Mouse (Mus musculus) layer of hippocampus, adult 8-10 months (tissue): ENCODE results near the gene Cux2. TPM values are rescaled to one million over a fixed set of nuclear protein-coding genes. Genes with fewer than 3 reads are reported as not detected.

Source experiments
- DNase-seq, 2 experiments: peaks; one replicate each; pipeline ENCODE4 v3.0.0; 2022; ENCODE audit warnings: low spot score in 2 of 2
- total RNA-seq, 4 experiments: library from RNA; stranded (reverse); gene quantifications; 2 replicates each; pipeline ENCODE4 v1.2.4; 2022

The Cux2 gene
- total RNA-seq: 10 to 100 TPM; 41.0 to 48.6 (median 45.2) TPM

DNA sequence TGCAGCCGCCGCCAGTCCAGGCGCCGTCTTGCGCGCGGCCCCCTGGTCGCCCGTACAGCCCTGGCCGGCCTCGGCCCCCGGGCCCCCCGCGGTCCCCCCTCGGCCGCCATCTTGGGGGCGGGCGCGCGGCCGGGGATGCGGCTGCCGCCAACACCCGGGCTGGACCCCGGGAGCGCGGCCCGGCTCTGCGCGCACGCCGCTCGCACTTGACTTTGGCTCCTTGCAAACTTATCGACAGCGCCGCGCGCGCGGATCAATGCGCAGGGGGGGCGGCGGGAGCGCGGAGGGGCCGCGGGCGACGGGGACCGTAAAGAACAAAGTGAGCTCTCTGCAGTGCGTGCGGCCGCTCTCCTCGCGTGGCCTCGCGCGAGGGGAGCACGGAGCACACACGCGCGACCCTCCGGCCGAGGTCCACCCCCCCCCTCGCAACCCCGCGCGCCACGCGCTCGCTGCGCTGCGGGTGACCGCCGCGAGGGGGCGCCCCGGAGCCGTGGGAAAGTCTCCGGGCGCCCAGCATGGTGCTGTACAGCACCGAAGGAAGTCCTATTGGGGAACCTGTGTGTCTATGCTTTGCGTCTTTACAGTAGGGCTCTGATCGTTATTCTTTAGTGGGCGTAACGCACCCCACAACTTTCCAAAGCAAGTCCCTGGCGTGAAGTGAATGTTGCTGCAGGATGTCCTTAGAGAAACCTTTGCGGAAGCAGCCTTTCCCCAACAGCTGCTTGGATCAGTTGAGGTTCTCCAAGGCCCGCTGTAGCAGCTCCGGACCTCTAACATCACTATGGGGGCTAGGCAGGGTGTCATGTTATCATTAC, at the start of gene Cux2:
TSS of gene Cux2 (minus strand) at position 86 of the 815 bp plus-strand sequence.
- peak in 1 of 2 experiments; percentile 50 for DNase-seq

DNA sequence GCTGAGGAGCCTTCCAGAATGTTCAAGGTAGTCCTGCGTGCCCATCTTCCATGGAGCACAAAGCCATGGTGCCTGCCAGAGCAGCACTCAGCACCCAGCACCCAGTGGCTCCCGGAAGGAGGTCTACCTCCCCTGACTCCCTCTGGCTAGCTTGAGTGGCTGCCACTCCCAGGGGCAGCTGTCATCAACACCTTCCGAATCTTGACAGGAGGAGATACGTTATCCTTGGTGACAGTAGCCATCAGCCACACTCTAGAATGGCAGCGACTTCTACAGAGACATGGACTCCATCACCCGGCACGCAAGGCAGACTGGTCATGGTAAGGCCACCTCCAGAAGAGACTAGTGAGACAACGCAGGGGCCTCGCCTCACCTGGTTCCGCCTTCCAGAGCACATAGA, 44.5 kb upstream of the Cux2 start:
- no peak for DNase-seq

DNA sequence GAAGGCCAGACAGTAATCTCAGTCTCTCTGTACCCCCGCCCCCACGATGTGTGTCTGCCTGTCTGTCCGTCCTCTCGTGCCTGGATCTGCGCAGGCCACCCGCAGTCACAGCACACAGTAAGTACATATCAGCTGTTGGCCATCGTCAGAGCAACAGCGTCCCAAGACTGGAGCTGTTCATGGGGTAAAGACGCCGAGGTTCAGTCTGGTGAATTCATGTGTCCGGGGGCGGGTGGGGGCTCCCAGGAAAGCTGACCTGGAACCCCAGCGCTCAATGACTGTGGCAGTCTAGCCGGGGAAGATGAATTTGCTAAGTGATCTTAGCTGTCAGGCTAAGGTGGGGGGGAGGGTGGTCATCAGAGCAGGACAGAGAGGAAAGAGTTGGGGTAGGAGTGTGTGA, 43.8 kb upstream of the Cux2 start:
- no peak for DNase-seq

DNA sequence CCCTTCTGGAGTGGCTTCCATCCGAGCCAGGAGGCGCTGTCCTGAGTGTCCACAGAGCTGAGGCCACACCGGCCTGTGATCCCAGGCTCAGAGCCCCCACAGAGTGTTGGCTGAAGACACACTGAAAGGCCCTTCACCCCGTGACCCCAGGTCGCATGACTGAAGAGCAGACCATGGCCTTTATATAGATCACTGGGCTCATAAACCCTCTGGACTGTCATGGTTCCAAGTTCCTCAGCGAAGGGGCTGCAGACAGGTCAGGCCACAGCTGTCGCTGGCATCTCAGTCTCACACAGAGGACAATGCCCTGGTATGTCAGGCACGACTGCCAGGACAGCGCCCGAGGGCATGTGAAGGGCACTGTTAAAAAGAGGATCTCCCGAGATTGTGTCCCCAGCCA, 42.9 kb upstream of the Cux2 start:
- no peak for DNase-seq

DNA sequence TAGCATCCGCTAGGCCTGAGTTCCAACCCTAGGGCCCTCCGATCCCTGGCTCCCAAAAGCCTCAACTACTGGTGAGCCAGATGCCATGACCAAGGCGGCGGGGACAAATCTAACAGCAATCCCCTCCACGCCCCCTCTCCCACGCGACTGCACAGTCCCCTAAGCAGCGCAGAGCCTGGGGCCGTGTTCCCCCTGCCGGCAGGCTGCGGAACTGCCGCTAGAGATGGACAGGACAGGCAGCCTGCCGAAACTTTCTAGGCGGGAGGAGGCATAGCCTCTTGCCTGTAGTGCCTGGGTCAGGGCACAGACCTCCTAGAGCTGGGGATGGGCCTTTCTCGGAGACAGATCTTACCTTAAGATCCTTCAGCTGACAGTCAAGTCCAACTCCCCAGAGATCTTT, 41.2 kb upstream of the Cux2 start:
- peak in 1 of 2 experiments; percentile 19 for DNase-seq

GRCm38 (mm10) chr5:122089664-122090063, 39.8 kb upstream of the Cux2 start:
- no peak for DNase-seq

DNA sequence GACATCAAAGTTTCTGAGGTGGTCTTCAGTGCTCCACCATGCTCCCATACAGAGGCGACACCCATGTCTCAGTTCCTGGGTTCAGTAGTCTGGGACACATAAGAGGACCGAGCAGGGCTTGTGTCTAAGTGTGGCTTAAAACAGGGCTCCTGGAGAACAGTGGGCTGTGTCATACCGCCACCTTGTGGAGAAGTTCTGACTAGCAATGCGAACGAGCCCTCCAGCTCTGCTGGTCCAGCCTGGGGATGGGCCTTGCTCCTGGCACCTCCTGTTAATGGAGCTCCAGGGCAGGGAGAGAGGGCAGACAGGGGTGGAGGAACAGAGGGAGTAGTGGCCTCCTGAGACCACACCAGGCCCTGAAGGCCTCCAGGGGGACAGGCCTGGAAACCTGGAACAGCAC, 39.0 kb upstream of the Cux2 start:
- DNase-seq: peak; percentile 69 to 91

DNA sequence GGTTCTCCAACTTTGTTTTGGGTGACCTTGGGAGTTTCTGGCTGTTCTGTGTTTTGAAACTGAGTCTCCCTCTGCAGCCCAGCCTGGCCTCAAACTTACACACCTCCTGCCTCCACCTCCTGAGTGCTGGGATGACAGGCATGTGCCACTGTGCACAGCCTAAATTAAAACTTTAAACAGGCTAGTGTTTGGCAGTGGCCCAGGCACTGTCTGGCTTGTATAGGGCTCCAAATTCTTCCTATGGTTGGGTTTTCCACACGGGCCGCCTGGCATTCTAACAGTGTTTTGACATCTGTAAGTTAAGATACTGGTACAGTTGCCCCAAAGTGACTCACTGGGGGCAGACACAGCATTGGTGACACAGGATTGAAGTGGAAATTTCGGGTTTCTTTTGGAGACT, 36.2 kb upstream of the Cux2 start:
- no peak for DNase-seq

DNA sequence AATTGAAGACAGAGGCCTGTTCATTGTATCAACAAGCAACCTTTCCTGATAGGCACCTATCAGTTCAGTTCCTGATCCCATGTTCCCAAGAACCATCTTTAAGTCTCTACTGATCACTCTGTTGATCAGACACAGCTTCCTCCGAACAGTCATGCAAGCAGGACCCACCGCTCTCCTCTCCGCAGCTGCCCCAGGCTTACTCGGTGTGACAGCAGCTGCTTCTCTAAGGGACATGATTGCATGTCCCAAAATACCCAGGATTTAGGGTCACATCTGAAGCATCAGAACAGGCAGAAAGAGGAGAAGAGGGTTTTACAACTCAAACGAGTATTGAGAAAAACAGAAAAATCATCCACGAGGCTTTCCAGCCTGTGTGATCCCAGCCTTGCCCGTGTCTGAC, 35.4 kb upstream of the Cux2 start:
- DNase-seq: no peak

DNA sequence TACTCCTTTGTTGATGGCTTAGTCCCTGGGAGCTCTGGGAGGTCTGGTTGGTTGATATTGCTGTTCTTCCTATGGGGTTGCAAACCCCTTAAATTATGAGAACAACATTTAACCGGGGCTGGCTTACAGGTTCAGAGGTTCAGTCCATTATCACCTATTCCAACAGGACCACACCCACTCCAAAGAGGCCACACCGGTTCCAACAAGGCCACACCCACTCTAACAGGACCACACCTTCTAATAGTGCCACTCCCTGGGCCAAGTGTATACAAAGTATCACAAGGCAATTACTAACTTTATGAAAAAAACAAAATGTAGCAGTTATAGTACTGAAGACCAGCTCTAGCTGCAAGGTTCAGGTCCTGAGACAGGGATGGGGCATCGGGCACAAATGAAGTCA, 34.6 kb upstream of the Cux2 start:
- DNase-seq: no peak

- DNase-seq: no peak
These were observed 33.4 kb upstream of the Cux2 start for GRCm38 (mm10) chr5:122083282-122083681.

- DNase-seq: no peak
These were observed 31.6 kb upstream of the Cux2 start for GRCm38 (mm10) chr5:122081471-122081870.

DNA sequence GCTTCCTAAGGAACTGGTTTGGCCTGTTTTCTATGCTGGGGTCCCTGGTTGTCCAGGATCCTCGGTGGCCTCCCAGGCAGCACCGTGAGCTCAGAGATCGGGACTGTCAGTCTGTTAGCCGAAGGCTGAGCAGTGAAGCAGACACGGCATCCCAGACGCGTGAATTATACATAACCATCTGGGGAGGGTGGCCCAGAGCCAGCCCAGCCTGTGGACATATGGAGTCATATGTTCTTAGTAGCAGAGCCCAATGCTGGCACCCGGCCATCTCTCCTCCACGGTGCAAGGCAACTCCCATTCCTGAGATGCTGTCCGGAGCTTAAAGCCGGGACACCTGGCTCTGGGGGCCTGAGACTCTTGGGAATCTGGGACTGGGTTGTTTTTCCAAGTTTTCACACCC, 31.0 kb upstream of the Cux2 start:
- peak; percentile 74 to 86 for DNase-seq

GRCm38 (mm10) chr5:122079796-122080195, 29.9 kb upstream of the Cux2 start:
- no peak for DNase-seq

DNA sequence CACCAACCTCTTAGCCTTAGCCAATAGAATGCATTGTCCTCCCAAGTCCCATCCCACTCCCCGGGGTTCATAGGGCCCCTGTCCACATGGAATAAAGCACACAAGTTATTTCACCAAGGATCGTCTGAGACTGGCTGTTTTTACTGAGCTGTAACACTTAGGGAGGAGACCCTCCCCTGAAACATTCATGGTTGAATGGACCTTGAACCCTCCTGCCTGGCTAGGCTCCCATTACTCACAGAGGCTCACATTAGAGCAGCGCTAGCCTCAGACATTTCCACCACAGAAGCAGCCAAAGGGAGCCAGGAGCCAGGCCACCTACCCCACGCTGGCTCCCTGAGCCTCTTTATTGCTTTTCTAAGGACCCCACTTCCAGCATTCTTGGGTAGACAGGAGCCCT, 27.3 kb upstream of the Cux2 start:
- DNase-seq: no peak

DNA sequence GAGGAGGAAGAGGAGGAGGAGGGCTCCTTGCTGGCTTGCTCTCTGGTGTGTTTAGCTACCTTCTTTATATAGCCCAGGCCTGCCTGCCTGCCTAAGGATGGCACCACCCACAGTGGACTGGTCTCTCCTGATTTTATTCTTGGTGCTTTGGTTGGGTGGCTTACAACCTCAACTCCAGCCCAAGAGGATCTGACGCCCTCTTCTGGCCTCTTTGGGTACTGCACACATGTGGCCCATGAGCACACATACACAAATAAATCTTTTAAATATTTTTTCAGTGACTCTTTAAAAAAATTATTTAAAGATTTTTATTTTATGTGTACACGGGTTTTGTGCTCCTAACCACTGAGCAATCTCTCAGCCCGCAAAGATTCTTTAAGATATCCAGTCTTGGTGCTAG, 25.8 kb upstream of the Cux2 start:
- DNase-seq: no peak

DNA sequence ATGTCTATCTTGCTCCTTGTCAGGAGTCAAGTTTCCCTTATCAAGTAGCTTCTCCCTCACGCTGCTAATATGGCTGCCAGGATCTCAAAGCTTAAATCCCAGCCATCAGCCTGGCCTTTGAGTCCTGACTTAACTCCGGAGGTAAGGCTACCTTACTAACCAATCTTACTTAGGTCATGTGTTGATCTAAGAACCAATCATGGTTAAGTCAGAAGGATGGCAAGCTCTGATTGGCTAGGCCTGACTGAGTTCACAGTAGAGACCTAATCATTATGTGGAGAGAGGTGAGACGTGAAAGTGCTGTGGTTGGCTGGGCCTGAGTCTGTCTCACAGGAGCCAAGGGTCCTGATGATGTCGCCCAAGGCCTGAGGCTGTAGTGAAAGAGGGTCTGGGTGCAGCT, 22.1 kb upstream of the Cux2 start:
- DNase-seq: no peak

- no peak for DNase-seq
These were observed 21.3 kb upstream of the Cux2 start for GRCm38 (mm10) chr5:122070963-122071800.

- DNase-seq: no peak
These were observed 18.7 kb upstream of the Cux2 start for GRCm38 (mm10) chr5:122068563-122068962.

DNA sequence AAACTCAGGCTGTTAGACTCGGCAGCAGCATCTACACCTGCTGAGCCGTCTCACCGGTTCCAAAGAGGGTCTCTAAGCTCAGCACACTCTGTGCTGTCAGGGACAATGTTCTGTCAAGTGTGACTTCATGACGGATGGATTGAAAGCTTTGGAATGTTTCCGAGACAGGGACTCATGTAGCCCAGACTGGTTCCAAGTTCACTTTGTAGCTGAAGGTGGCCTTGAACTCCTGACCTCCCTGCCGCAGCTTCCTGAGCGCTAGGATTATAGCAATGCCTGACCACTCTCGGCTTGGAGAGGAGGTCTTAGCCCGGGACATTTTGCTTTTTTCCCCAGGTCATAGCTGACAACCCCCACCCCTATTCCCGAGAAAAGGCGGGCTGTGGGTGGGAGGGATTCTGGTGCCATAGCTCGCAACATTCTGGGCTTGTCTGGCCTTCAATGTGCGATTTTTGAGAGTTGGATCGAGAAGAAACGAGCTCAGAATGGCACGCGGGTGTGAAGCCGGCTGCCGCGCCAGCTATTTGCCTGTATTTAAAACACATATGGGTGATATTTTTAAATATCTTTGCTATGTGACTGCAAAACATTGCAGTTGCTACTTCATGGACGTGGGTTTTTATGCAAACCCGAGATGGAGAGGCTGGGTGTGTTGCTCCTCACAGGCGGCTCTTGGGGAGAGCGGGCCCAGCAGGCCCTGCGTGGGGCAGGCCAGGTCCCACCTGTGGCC, 13.5 kb upstream of the Cux2 start:
- peak; percentile 59 to 62 for DNase-seq

GRCm38 (mm10) chr5:122062479-122062878, 12.6 kb upstream of the Cux2 start:
- DNase-seq: no peak

- DNase-seq: no peak
These were observed 10.9 kb upstream of the Cux2 start for GRCm38 (mm10) chr5:122060767-122061333.
